Mouse (Mus musculus): ENCODE measurements around the gene Gm17606. TPM values are rescaled to one million over a fixed set of nuclear protein-coding genes. Genes with fewer than 3 reads are reported as not detected.

Gene Gm17606
- total RNA-seq (2023), result not detected

DNA sequence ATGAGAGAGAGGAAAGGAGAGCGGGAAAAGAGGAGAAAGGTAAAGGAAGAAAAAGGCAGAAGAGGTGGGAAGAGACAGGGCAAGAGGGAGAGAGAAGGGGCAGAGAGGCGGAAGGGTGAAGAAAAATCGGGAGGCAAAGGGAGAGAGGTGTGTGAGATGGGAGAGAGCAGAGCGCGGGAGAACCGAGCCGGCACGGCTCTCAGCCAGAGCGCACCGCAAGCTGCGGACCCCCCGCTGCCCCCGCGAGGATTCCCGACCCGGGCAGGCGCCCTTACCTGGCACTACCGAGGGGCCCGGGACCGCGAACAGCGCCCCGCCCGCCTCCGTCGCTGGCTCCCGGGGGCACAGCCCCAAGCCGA is at the start of gene Gm17606:
Gm17606 (plus strand) TSS at position 7 of the 359 bp plus-strand sequence.

DNA sequence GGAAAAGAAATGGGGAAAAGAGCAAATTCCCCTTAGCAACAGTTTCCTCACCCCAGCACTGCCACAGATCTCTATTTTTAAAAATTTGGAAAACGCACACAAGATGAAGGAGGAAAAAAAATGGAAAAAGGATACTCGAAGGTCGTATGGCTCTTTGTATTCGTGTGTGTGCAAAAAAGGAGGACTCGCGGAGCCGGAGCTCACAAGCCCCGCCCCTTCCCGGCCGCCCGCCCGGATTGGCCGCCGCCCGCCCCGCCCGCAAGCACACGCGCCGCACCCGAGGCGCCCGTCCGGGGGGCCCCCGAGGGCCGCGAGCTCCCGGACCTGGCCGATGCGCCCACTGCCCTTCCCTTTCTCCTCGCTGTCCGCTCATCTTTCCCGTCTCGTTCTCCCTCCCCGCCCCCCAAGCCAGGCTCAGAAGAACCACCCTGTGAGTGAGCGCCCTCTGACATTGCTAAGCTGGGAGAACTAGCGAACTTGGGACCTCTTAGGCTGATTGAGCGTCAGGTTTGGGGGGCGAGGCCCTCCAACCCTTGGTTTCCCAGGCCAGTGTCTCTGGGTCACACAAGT is 34.9 kb upstream of the Gm17606 start, which contains the start of gene 4931414P19Rik:
4931414P19Rik (minus strand) TSS at position 242 of the 570 bp plus-strand sequence.

DNA sequence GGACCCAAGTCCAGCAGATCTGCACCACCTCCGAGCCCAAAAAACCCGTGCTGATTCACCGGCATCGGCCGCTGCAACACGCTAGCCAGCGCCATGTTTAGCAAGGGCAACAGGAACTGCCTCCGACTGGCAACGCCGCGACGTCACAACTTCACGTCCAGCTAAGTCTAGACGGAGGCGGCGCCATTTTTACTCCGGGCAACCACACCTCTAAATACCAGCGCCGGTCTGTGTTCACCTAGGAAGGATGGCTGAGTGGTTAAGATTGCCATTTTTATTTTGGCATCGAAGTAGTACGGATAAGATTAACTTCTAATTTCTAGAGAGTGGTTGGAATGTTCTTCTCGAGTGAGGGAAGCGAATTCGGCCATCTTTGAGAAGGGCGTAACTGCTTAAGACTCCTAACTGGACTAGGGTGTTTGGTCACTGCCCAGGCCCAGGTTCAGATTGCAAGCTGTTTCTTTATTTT is 22.8 kb upstream of the Gm17606 start, which contains the start of gene Psmb5:
Psmb5 (minus strand) TSS at position 126 of the 469 bp plus-strand sequence.

DNA sequence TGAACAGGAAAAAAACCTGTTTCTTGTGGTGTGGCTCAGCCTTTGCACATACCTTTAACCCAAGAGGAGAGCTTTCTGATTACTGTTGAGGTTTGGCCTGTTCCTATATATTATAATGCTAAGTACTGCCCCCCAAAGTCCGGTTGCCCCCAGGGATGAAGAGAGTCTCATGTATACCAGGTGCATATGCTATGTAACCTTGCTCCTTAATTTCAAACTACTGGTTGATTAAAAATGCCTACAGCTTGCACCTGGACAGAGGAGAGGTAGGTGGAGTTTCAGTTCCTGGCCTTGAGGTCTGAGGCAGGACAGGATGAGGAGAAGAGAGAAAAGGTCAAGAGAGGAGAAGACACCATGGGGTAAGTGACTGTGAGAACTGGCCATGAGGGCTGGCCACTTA is 19.6 kb upstream of the Gm17606 start, which contains the start of gene Psmb11:
Psmb11 (plus strand) TSS at position 301 of the 400 bp plus-strand sequence.

DNA sequence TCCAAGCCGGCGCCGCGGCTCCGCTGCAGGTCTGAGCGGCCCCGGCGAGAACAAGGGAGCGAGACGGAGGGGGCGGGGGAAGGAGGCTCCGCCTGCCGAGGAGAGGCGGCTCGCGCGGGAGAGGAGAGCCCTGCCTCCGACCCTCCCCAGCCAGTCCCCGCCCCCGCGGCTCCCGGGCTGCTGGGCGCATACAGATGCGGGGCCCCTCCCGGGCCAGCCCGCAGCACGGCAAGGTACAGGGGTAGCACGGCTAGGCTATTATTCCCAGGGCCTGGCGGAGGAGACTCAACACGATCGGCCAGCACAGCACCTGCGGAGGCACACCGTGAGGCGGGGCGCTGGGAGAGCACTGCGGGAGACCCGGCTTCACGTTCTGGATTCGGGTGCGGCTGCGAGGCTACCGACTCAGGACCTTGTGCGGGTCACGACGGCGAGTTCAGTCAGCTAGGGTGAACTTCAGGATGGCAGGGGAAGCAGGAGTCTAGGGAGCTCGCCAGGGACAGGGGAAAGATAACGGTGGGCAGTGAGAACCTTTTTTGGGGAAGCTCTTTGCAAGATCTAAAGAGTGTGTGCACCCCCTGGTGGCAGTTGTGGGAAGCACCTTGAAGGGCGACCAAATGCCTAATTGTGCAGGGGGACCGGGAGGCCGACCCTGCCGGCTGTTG is 685 bp downstream of the Gm17606 start, which contains the start of gene Cdh24:
Cdh24 (minus strand) TSS at position 60 of the 665 bp plus-strand sequence.

DNA sequence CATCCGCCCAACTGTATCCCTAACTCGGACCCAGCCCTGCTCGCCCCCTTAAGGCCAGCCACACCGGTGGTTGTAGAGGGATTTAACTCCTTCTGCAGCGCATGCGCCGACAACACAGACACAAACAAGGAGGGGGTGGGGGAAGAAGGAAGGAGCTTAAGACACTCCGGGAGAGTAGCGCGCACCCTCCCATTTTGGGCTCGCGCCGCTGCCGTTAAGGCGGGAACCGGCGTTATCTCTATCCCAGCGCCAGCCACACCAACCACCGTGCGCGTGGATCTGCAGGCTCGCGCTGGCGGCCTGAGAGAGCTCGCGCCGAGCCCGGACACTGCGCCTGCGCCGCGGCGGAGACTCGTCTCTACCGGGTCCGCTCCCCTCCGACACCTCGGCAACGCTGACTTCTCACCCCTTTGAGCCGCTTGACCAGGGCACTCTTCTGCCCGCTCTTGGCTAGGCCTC is 45.3 kb downstream of the Gm17606 start, which contains the start of gene 1700123O20Rik:
1700123O20Rik (plus strand) TSS at position 154 of the 459 bp plus-strand sequence.

DNA sequence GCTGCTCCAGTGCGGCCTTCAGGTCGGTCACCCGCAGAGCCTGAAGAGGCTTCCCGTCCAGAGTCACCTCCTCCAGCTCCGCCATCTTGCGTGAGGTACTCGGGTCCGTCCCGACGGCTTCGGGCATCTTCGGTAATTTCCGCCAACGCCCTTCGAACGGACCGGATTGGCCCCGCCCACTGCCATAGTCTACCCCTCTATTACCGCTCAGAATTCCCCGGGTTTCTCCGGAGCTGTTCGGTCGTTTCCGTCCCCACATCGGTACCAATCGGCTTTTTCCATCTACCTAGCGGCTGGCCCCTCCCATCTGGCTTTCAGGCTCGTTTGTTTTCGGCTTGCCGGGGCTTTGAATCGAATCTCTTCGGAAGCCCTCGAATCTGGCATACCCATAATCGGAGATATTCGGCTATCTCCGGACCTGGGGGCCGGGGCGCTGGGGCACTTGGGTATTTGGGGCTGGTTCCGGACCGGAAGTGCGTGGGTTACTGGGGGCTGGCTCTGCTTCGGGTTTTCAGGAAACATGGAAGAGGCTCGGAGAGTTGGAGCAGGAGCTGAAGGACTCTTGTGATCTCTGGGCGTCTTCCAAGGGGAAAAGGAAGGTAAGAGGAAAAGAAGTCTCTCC is 45.9 kb downstream of the Gm17606 start, which contains the start of gene Acin1:
Acin1 (minus strand) TSS at position 410 of the 622 bp plus-strand sequence.

Other genes starting within 250 kb of the Gm17606 start
- 1 to 10 TPM; 5.7 to 7.1 TPM for gene Slc7a7, start 223.2 kb upstream of the Gm17606 start, total RNA-seq (2023)
- gene Mrpl52, start 214.0 kb upstream of the Gm17606 start, total RNA-seq (2023), result 100 to 1,000 TPM in 1 of 2 experiments, 10 to 100 TPM in 1; 82.4 to 121 TPM
- under 1 TPM in 1 of 2 experiments, not detected in 1; 0.90 TPM for gene Mmp14, start 209.3 kb upstream of the Gm17606 start, total RNA-seq (2023)
- 100 to 1,000 TPM; 186 to 221 TPM for gene Lrp10, start 176.8 kb upstream of the Gm17606 start, total RNA-seq (2023)
- 1 to 10 TPM; 1.5 TPM for gene Rem2, start 164.9 kb upstream of the Gm17606 start, total RNA-seq (2023)
- gene Prmt5, start 123.4 kb upstream of the Gm17606 start, total RNA-seq (2023), result 10 to 100 TPM; 35.7 to 39.8 TPM
- 10 to 100 TPM; 11.6 to 13.0 TPM for gene Haus4, start 86.3 kb upstream of the Gm17606 start, total RNA-seq (2023)
- gene Ajuba, start 63.4 kb upstream of the Gm17606 start, total RNA-seq (2023), result not detected
- gene 4931414P19Rik, start 35.0 kb upstream of the Gm17606 start, total RNA-seq (2023), result 1 to 10 TPM; 6.0 to 7.2 TPM
- gene Psmb5, start 22.9 kb upstream of the Gm17606 start, total RNA-seq (2023), result 10 to 100 TPM; 54.5 to 60.9 TPM
- gene Psmb11, start 19.5 kb upstream of the Gm17606 start, total RNA-seq (2023), result not detected
- gene Cdh24, start 412 bp downstream of the Gm17606 start, total RNA-seq (2023), result 1 to 10 TPM; 4.2 to 4.5 TPM
- gene 1700123O20Rik, start 45.3 kb downstream of the Gm17606 start, total RNA-seq (2023), result 10 to 100 TPM; 32.3 to 45.7 TPM
- 100 to 1,000 TPM; 544 to 550 TPM for gene Acin1, start 46.0 kb downstream of the Gm17606 start, total RNA-seq (2023)
- not detected for gene Gm29776, start 57.9 kb downstream of the Gm17606 start, total RNA-seq (2023)
- not detected for gene Cebpe, start 71.2 kb downstream of the Gm17606 start, total RNA-seq (2023)
- under 1 TPM; 0.12 to 0.35 TPM for gene Slc7a8, start 141.0 kb downstream of the Gm17606 start, total RNA-seq (2023)
- not detected for gene Rnf212b, start 173.2 kb downstream of the Gm17606 start, total RNA-seq (2023)
- gene Homez, start 230.0 kb downstream of the Gm17606 start, total RNA-seq (2023), result 10 to 100 TPM in 1 of 2 experiments, 1 to 10 TPM in 1; 9.4 to 18.7 TPM
- 1 to 10 TPM; 3.4 to 4.0 TPM for gene Ppp1r3e, start 236.6 kb downstream of the Gm17606 start, total RNA-seq (2023)
- gene Bcl2l2, start 242.4 kb downstream of the Gm17606 start, total RNA-seq (2023), result 10 to 100 TPM; 10.8 to 12.6 TPM
- 1 to 10 TPM; 1.5 to 1.8 TPM for gene Gm20521, start 242.5 kb downstream of the Gm17606 start, total RNA-seq (2023)

Data from B cell, adult 67 days (primary cell).